Mouse (Mus musculus) adrenal gland, adult 8-10 months (tissue): ENCODE results near the gene Asb17. TPM values are rescaled to one million over a fixed set of nuclear protein-coding genes. Genes with fewer than 3 reads are reported as not detected.
"Not testable (repeated sequence)": the region's sequence is repeated elsewhere in the genome, so short reads cannot be mapped to it uniquely, and the experiment has no call there.

Source experiments
- DNase-seq: peaks from one replicate; pipeline ENCODE4 v3.0.0; 2022
- total RNA-seq, 4 experiments: library from RNA; stranded (reverse); gene quantifications; 2 replicates each; pipeline ENCODE4 v1.2.4; 2022

The Asb17 gene
- total RNA-seq, 4 experiments from 2014 or later: not detected

GRCm38 (mm10) chr3:153831873-153832653, 11.9 kb upstream of the Asb17 start:
- DNase-seq: no peak

GRCm38 (mm10) chr3:153832654-153832945, 11.4 kb upstream of the Asb17 start:
- DNase-seq: no peak

- no peak for DNase-seq
Observed at GRCm38 (mm10) chr3:153834071-153834470, 9.9 kb upstream of the Asb17 start.

- DNase-seq: peak; percentile 64
Observed at GRCm38 (mm10) chr3:153835455-153836086, 8.4 kb upstream of the Asb17 start.

GRCm38 (mm10) chr3:153836316-153836715, 7.7 kb upstream of the Asb17 start:
- no peak for DNase-seq

GRCm38 (mm10) chr3:153837593-153837992, 6.4 kb upstream of the Asb17 start:
- no peak for DNase-seq

GRCm38 (mm10) chr3:153844757-153845156, 748 bp downstream of the Asb17 start:
- DNase-seq: no peak

- DNase-seq: no peak
Observed at GRCm38 (mm10) chr3:153845500-153845899, 1.5 kb downstream of the Asb17 start.

- DNase-seq: no peak
Observed at GRCm38 (mm10) chr3:153846109-153846508, 2.1 kb downstream of the Asb17 start.

GRCm38 (mm10) chr3:153847207-153847733, 3.3 kb downstream of the Asb17 start:
- DNase-seq: no peak

- no peak for DNase-seq
Observed at GRCm38 (mm10) chr3:153849368-153850015, 5.5 kb downstream of the Asb17 start.

- DNase-seq: no peak
Observed at GRCm38 (mm10) chr3:153850759-153851158, 6.8 kb downstream of the Asb17 start.

- no peak for DNase-seq
Observed at GRCm38 (mm10) chr3:153852266-153852665, 8.3 kb downstream of the Asb17 start.

- DNase-seq: no peak
Observed at GRCm38 (mm10) chr3:153858350-153859001, 14.5 kb downstream of the Asb17 start.

- DNase-seq: not testable (repeated sequence)
Observed at GRCm38 (mm10) chr3:153860392-153860791, 16.4 kb downstream of the Asb17 start.

- no peak for DNase-seq
Observed at GRCm38 (mm10) chr3:153863816-153864215, 19.8 kb downstream of the Asb17 start.

- no peak for DNase-seq
Observed at GRCm38 (mm10) chr3:153864636-153865429, 20.8 kb downstream of the Asb17 start.

GRCm38 (mm10) chr3:153867149-153868136, 23.4 kb downstream of the Asb17 start:
- no peak for DNase-seq

GRCm38 (mm10) chr3:153871396-153871795, 27.4 kb downstream of the Asb17 start:
- no peak for DNase-seq

- no peak for DNase-seq
Observed at GRCm38 (mm10) chr3:153886296-153886695, 42.3 kb downstream of the Asb17 start.

GRCm38 (mm10) chr3:153888141-153888540, 44.1 kb downstream of the Asb17 start:
- DNase-seq: no peak
